Mouse (Mus musculus) ES-E14 (cell line): ENCODE data around the gene Tmem156.

Experiments
- CHD2 ChIP-seq: IDR thresholded peaks from 2 replicates; pipeline ENCODE4 v1.6.1; 2014; ENCODE audit warnings: mild to moderate bottlenecking, low read depth, low read length, inconsistent platforms
- HCFC1 ChIP-seq: IDR thresholded peaks from 2 replicates; pipeline ENCODE4 v1.6.1; 2012; ENCODE audit warnings: low read length, inconsistent platforms, borderline replicate concordance; ENCODE audit not compliant: insufficient read depth
- MAFK ChIP-seq: IDR thresholded peaks from 2 replicates; pipeline ENCODE4 v1.6.1; 2014; ENCODE audit warnings: mild to moderate bottlenecking, low read depth, low read length, inconsistent platforms; ENCODE audit not compliant: insufficient read depth
- ZC3H11A ChIP-seq: IDR thresholded peaks from 2 replicates; pipeline ENCODE4 v1.6.1; 2012; ENCODE audit warnings: low read depth, mild to moderate bottlenecking, inconsistent platforms, low read length, borderline replicate concordance

GRCm38 (mm10) chr5:65096805-65097204 is 4.9 kb upstream of the Tmem156 start:
- TF ChIP-seq HCFC1 (no peak), MAFK (no peak), CHD2 (no peak), ZC3H11A (no peak)
